Mouse (Mus musculus): ENCODE measurements around the gene Polr2l.

- TF ChIP-seq CTCF (IDR thresholded peaks at IDR 0.05; ENCODE audit: extremely low read depth, insufficient read depth, insufficient read length, insufficient replicate concordance) (no peak), POLR2A (IDR thresholded peaks at IDR 0.05; ENCODE audit: low read depth, low read length) (no peak)
These were observed 44.9 kb upstream of the Polr2l start for GRCm38 (mm10) chr7:141519795-141520194.

Data from spleen, adult 2 months (tissue).